Mouse (Mus musculus) cerebellum, adult 2 months (tissue): ENCODE results near the gene Ly75.

Experiments
- CTCF ChIP-seq: fragments of 200-500 bp; IDR thresholded peaks from 2 replicates; pipeline ENCODE4 v1.5.1; 2011; ENCODE audit warnings: low read depth, mild to moderate bottlenecking, control low read depth, low read length, moderate library complexity, borderline replicate concordance; ENCODE audit not compliant: insufficient read depth
- POLR2A ChIP-seq: fragments of 200-500 bp; IDR thresholded peaks from 2 replicates; pipeline ENCODE4 v1.6.1; 2011; ENCODE audit warnings: low read length, control low read depth, borderline replicate concordance; ENCODE audit not compliant: insufficient read depth

DNA sequence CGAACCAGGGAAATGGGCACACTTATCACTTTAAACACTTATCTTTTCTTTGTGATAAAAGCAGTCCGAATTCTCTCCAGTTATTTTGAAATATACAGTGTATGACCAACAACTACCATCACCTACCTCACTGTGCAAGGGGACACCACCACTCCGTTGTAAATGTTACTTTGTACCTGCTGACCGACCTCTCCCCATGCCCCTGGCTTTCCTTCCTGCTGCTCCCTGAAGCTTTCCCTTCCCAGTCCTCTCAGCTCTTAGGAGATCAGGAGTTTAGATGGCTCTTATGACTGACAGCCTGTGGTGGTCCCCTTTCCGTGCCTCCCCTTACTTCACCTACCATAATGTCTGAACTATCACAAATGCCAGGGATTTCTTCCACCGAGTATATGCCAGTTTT lies 21.0 kb downstream of the Ly75 start:
- no peak for TF ChIP-seq CTCF
- TF ChIP-seq POLR2A = no peak
